Comparison of ENCODE assay signal across 12 mouse cellular contexts in the genomic region with DNA sequence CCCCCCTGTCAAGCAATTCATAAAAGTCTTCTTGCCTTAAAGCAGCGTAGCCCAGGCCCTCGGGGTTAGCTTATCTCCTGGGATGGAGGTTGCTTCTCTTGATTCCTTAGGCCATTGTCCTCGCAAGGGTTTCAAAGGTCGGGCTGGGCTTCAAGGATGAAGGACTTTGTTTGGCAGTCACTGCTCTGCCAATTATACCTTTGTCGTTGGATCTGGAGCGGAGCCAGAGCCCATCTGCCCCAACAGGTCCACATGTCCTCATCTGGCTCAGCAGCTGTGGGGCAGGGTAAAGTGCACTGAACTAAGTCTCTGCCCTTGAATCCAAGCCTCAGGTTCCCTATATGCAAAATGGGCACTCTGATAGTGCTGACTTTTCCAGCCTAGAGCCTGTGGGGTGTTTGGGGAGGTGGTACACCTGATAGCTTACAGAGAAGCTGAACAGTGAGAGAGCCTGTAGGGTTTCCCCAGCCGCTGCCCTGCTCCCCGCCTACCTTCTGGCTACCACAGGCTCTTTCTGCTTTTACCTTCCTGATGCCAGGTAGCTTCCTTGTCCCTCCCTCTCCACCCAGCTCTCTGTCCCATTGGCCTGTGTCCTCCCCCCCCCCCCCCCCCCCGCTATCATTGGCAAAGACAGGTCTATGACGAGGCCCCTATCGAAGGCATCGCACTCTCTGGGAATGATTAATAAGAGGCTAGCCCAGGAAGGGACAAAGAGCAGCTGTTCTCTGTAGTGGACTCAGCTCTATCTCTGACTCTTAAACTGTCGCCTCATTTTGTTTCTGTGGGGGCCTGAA. TPM values are rescaled to one million over a fixed set of nuclear protein-coding genes. Genes with fewer than 3 reads are reported as not detected.
DNase-seq lines count a peak whose midpoint lies in the region; ATAC-seq lines count a peak whose summit lies in the region.
"Had no signal": no experiment of that assay in that cellular context is flagged by ENCODE, and none has a peak within 500 bp of the region (broad histone marks: within the 10 kb centered on the region; RNA-seq: fewer than 3 reads in every experiment).

No protein-coding gene starts in this region.

- H3K4me2 ChIP-seq in lung, embryonic 15.5 days = no peak overlapping the region
- peak overlapping the region; percentile 48 for H3K4me2 ChIP-seq in hindbrain, embryonic 13.5 days
- peak overlapping the region; percentile 12; the same call in 1 of the 2 replicates for H3K4me2 ChIP-seq in limb, embryonic 11.5 days (ENCODE audit: low read depth, severe bottlenecking)
- H3K4me2 ChIP-seq in stomach, embryonic 16.5 days (ENCODE audit: low read depth, low read length) = peak overlapping the region; percentile 19
- H3K4me2 ChIP-seq: embryonic facial prominence, embryonic 15.5 days; limb, embryonic 15.5 days had no signal

- H3K27ac ChIP-seq in lung, embryonic 15.5 days = peak overlapping the region; percentile 89
- H3K27ac ChIP-seq in hindbrain, embryonic 13.5 days = peak overlapping the region; percentile 95
- no peak overlapping the region for H3K27ac ChIP-seq in limb, embryonic 11.5 days (replicated peaks; ENCODE audit: low read depth, low read length)
- peak overlapping the region; percentile 78 for H3K27ac ChIP-seq in stomach, embryonic 16.5 days (ENCODE audit: low read length)
- H3K27ac ChIP-seq: embryonic facial prominence, embryonic 15.5 days had no signal

- H3K9me3 ChIP-seq in lung, embryonic 15.5 days = no peaks in the 10 kb centered on the region
- H3K9me3 ChIP-seq in hindbrain, embryonic 13.5 days = no peaks in the 10 kb centered on the region
- no peaks in the 10 kb centered on the region for H3K9me3 ChIP-seq in limb, embryonic 11.5 days (ENCODE audit: control insufficient read depth, low read length)
- no peaks in the 10 kb centered on the region for H3K9me3 ChIP-seq in stomach, embryonic 16.5 days (replicated peaks; ENCODE audit: control insufficient read depth, low read length)
- H3K9me3 ChIP-seq: embryonic facial prominence, embryonic 15.5 days; limb, embryonic 15.5 days had no signal

- no peaks in the 10 kb centered on the region for H3K27me3 ChIP-seq in lung, embryonic 15.5 days
- no peaks in the 10 kb centered on the region for H3K27me3 ChIP-seq in hindbrain, embryonic 13.5 days
- no peaks in the 10 kb centered on the region for H3K27me3 ChIP-seq in limb, embryonic 11.5 days (ENCODE audit: control insufficient read depth, insufficient read depth, low read length)
- H3K27me3 ChIP-seq in stomach, embryonic 16.5 days (ENCODE audit: control insufficient read depth, insufficient read depth, low read length) = no peaks in the 10 kb centered on the region
- H3K27me3 ChIP-seq: embryonic facial prominence, embryonic 15.5 days; limb, embryonic 15.5 days; Patski had no signal

- no peak for DNase-seq in lung, postnatal 4 days
- DNase-seq in limb, embryonic 11.5 days (ENCODE audit: low spot score) = no peak
- DNase-seq in right cerebral cortex, postnatal 14 days = no peak
- DNase-seq: thymus, postnatal 36 days had no signal

- H3K9ac ChIP-seq in lung, embryonic 15.5 days = peak overlapping the region; percentile 29; the same call in 1 of the 2 replicates
- H3K9ac ChIP-seq in hindbrain, embryonic 13.5 days = peak overlapping the region; percentile 66
- H3K9ac ChIP-seq in limb, embryonic 11.5 days (ENCODE audit: low read length) = no peak overlapping the region
- H3K9ac ChIP-seq in stomach, embryonic 16.5 days (ENCODE audit: low read length) = peak overlapping the region; percentile 29; the same call in 1 of the 2 replicates
- H3K9ac ChIP-seq: embryonic facial prominence, embryonic 15.5 days; limb, embryonic 15.5 days had no signal

- ATAC-seq in lung, embryonic 15.5 days (ENCODE audit: borderline replicate concordance, extremely low read depth, low FRiP score, low TSS enrichment) = no peak
- ATAC-seq in hindbrain, embryonic 13.5 days (ENCODE audit: low FRiP score) = peak; percentile 21
- no peak for ATAC-seq in limb, embryonic 11.5 days (ENCODE audit: insufficient number of reproducible peaks, low FRiP score, low TSS enrichment, low read depth)
- no peak for ATAC-seq in stomach, embryonic 16.5 days (ENCODE audit: insufficient read depth, low FRiP score)
- ATAC-seq in megakaryocyte, adult 5-6 weeks (ENCODE audit: poor library complexity, severe bottlenecking) = no peak
- ATAC-seq in megakaryocyte-erythroid progenitor cell, adult 5-6 weeks (replicated peaks; ENCODE audit: low FRiP score, low TSS enrichment, poor library complexity, severe bottlenecking) = no peak
- ATAC-seq: Patski had no signal

- peaks cover 45% of the 10 kb centered on the region for H3K36me3 ChIP-seq in lung, embryonic 15.5 days
- H3K36me3 ChIP-seq in hindbrain, embryonic 13.5 days = peaks cover 51% of the 10 kb centered on the region
- peaks cover 3% of the 10 kb centered on the region for H3K36me3 ChIP-seq in limb, embryonic 11.5 days (ENCODE audit: control insufficient read depth, insufficient read depth, low read length)
- no peaks in the 10 kb centered on the region for H3K36me3 ChIP-seq in stomach, embryonic 16.5 days (ENCODE audit: control insufficient read depth, insufficient read depth, low read length)

- 35% methylated on average over 12 of the region's 13 CpGs for WGBS in lung, embryonic 15.5 days
- 29% methylated on average over 11 of the region's 13 CpGs for WGBS in hindbrain, embryonic 13.5 days
- 50% methylated on average over 12 of the region's 13 CpGs for WGBS in limb, embryonic 11.5 days
- 31% methylated on average over 12 of the region's 13 CpGs for WGBS in stomach, embryonic 16.5 days

- H3K4me1 ChIP-seq in lung, embryonic 15.5 days = peaks cover 100% of the 10 kb centered on the region
- H3K4me1 ChIP-seq in hindbrain, embryonic 13.5 days (replicated peaks) = peaks cover 95% of the 10 kb centered on the region
- peaks cover 48% of the 10 kb centered on the region for H3K4me1 ChIP-seq in limb, embryonic 11.5 days (ENCODE audit: control insufficient read depth, insufficient read depth, low read length)
- peaks cover 83% of the 10 kb centered on the region for H3K4me1 ChIP-seq in stomach, embryonic 16.5 days (ENCODE audit: control insufficient read depth, insufficient read depth, low read length)

- no peak overlapping the region for H3K4me3 ChIP-seq in lung, embryonic 15.5 days
- 0 out of 2 replicates have a peak overlapping the region, but pooled peaks have one; percentile 15 for H3K4me3 ChIP-seq in hindbrain, embryonic 13.5 days
- no peak overlapping the region for H3K4me3 ChIP-seq in limb, embryonic 11.5 days (ENCODE audit: low read depth, low read length)
- no peak overlapping the region for H3K4me3 ChIP-seq in stomach, embryonic 16.5 days (replicated peaks; ENCODE audit: low read length)
- H3K4me3 ChIP-seq: embryonic facial prominence, embryonic 15.5 days; limb, embryonic 15.5 days had no signal

RNA-seq across cellular contexts. Expression of a gene that starts 13.0 kb away (rescaled TPM):
- polyA plus RNA-seq in lung, embryonic 15.5 days (2015; fragmentation: Nextera tagmentation; extraction: Ambion mirVana) = 153 and 160 TPM in 2 replicates
- 131 and 137 TPM in 2 replicates for polyA plus RNA-seq in hindbrain, embryonic 13.5 days (2015; fragmentation: Nextera tagmentation; extraction: Ambion mirVana)
- polyA plus RNA-seq in limb, embryonic 11.5 days (2014; fragmentation: Nextera tagmentation; extraction: Ambion mirVana) = 79.9 and 80.5 TPM in 2 replicates
- polyA plus RNA-seq in stomach, embryonic 16.5 days (2015; fragmentation: Nextera tagmentation; extraction: Ambion mirVana) = 130 and 143 TPM in 2 replicates
- 121 and 128 TPM in 2 replicates for total RNA-seq in megakaryocyte, adult 5-6 weeks (2015)
- total RNA-seq in megakaryocyte, adult 5-6 weeks (2017) = 315 and 351 TPM in 2 replicates
- 15.7 and 20.4 TPM in 2 replicates for total RNA-seq in megakaryocyte-erythroid progenitor cell, adult 5-6 weeks (2014; fragmentation: Nextera tagmentation)
- 56.3 and 63.5 TPM in 2 replicates for total RNA-seq in megakaryocyte-erythroid progenitor cell, adult 5-6 weeks (2017)

RNA-seq across cellular contexts. Expression of a gene that starts 28.8 kb away (rescaled TPM):
- polyA plus RNA-seq in lung, embryonic 15.5 days (2015; fragmentation: Nextera tagmentation; extraction: Ambion mirVana) = 4.2 and 4.4 TPM in 2 replicates
- polyA plus RNA-seq in hindbrain, embryonic 13.5 days (2015; fragmentation: Nextera tagmentation; extraction: Ambion mirVana) = 28.9 and 29.2 TPM in 2 replicates
- 15.9 and 17.4 TPM in 2 replicates for polyA plus RNA-seq in limb, embryonic 11.5 days (2014; fragmentation: Nextera tagmentation; extraction: Ambion mirVana)
- 3.7 and 3.8 TPM in 2 replicates for polyA plus RNA-seq in stomach, embryonic 16.5 days (2015; fragmentation: Nextera tagmentation; extraction: Ambion mirVana)
- total RNA-seq in megakaryocyte, adult 5-6 weeks (2015) = 2.3 and 2.5 TPM in 2 replicates
- 0.33 and 0.45 TPM in 2 replicates for total RNA-seq in megakaryocyte, adult 5-6 weeks (2017)
- 0.45 and 1.7 TPM in 2 replicates for total RNA-seq in megakaryocyte-erythroid progenitor cell, adult 5-6 weeks (2014; fragmentation: Nextera tagmentation)
- 0.91 TPM in 1 of 2 replicates, not detected in the other for total RNA-seq in megakaryocyte-erythroid progenitor cell, adult 5-6 weeks (2017)

RNA-seq across cellular contexts. Expression of a gene that starts 29.5 kb away (rescaled TPM):
- 457 and 490 TPM in 2 replicates for polyA plus RNA-seq in lung, embryonic 15.5 days (2015; fragmentation: Nextera tagmentation; extraction: Ambion mirVana)
- polyA plus RNA-seq in hindbrain, embryonic 13.5 days (2015; fragmentation: Nextera tagmentation; extraction: Ambion mirVana) = 369 and 380 TPM in 2 replicates
- polyA plus RNA-seq in limb, embryonic 11.5 days (2014; fragmentation: Nextera tagmentation; extraction: Ambion mirVana) = 576 and 600 TPM in 2 replicates
- polyA plus RNA-seq in stomach, embryonic 16.5 days (2015; fragmentation: Nextera tagmentation; extraction: Ambion mirVana) = 439 and 586 TPM in 2 replicates
- total RNA-seq in megakaryocyte, adult 5-6 weeks (2015) = 1,123 and 1,179 TPM in 2 replicates
- 895 and 904 TPM in 2 replicates for total RNA-seq in megakaryocyte, adult 5-6 weeks (2017)
- total RNA-seq in megakaryocyte-erythroid progenitor cell, adult 5-6 weeks (2014; fragmentation: Nextera tagmentation) = 2,091 and 2,156 TPM in 2 replicates
- total RNA-seq in megakaryocyte-erythroid progenitor cell, adult 5-6 weeks (2017) = 1,518 and 2,802 TPM in 2 replicates

RNA-seq across cellular contexts. Expression of a gene that starts 36.0 kb away (rescaled TPM):
- 0.85 TPM in 1 of 2 replicates, not detected in the other for polyA plus RNA-seq in lung, embryonic 15.5 days (2015; fragmentation: Nextera tagmentation; extraction: Ambion mirVana)
- polyA plus RNA-seq in hindbrain, embryonic 13.5 days (2015; fragmentation: Nextera tagmentation; extraction: Ambion mirVana) = 0.68 and 0.79 TPM in 2 replicates
- not detected in 2 replicates for polyA plus RNA-seq in limb, embryonic 11.5 days (2014; fragmentation: Nextera tagmentation; extraction: Ambion mirVana)
- polyA plus RNA-seq in stomach, embryonic 16.5 days (2015; fragmentation: Nextera tagmentation; extraction: Ambion mirVana) = not detected in 2 replicates
- total RNA-seq in megakaryocyte, adult 5-6 weeks (2015) = not detected in 2 replicates
- not detected in 2 replicates for total RNA-seq in megakaryocyte, adult 5-6 weeks (2017)
- 0.89 TPM in 1 of 2 replicates, not detected in the other for total RNA-seq in megakaryocyte-erythroid progenitor cell, adult 5-6 weeks (2014; fragmentation: Nextera tagmentation)
- total RNA-seq in megakaryocyte-erythroid progenitor cell, adult 5-6 weeks (2017) = 2.4 TPM in 1 of 2 replicates, not detected in the other

RNA-seq across cellular contexts. Expression of a gene that starts 45.4 kb away (rescaled TPM):
- polyA plus RNA-seq in lung, embryonic 15.5 days (2015; fragmentation: Nextera tagmentation; extraction: Ambion mirVana) = 15.6 and 18.5 TPM in 2 replicates
- polyA plus RNA-seq in hindbrain, embryonic 13.5 days (2015; fragmentation: Nextera tagmentation; extraction: Ambion mirVana) = 17.6 and 18.3 TPM in 2 replicates
- 15.4 and 18.3 TPM in 2 replicates for polyA plus RNA-seq in limb, embryonic 11.5 days (2014; fragmentation: Nextera tagmentation; extraction: Ambion mirVana)
- polyA plus RNA-seq in stomach, embryonic 16.5 days (2015; fragmentation: Nextera tagmentation; extraction: Ambion mirVana) = 15.0 and 16.3 TPM in 2 replicates
- total RNA-seq in megakaryocyte, adult 5-6 weeks (2015) = 11.1 and 11.8 TPM in 2 replicates
- 21.0 and 22.4 TPM in 2 replicates for total RNA-seq in megakaryocyte, adult 5-6 weeks (2017)
- total RNA-seq in megakaryocyte-erythroid progenitor cell, adult 5-6 weeks (2014; fragmentation: Nextera tagmentation) = 17.7 and 18.9 TPM in 2 replicates
- 20.4 and 23.3 TPM in 2 replicates for total RNA-seq in megakaryocyte-erythroid progenitor cell, adult 5-6 weeks (2017)
